Mouse (Mus musculus) stomach, postnatal 0 days (tissue): ENCODE data around the gene Fam149a.

Experiments used
- CTCF ChIP-seq: IDR thresholded peaks from 2 replicates; pipeline ENCODE4 v1.5.1; 2016; ENCODE audit warnings: antibody characterized with exemption, low read depth, mild to moderate bottlenecking, moderate library complexity
- EP300 ChIP-seq: optimal IDR thresholded peaks from 2 replicates; pipeline ENCODE3; 2016; ENCODE audit warnings: antibody characterized with exemption

DNA sequence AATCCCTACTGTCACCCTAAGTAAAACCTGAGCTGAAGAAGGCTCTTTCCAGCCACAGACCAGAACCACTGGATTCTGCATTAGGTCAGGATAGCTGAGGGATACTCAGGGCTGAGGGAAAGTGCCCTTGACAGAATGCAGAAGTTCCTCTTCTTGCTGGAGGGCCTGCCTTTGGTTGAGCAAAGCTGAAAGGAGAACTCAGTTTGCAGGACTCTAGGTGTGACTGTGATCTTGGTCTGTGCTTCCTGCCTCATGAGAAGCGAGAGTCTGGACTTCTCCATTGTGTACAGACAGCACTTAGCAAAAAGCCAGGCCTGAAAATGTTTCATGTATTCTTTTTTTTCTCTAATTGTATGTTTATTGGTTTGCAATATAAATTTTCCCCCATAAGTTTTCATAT, 14.9 kb downstream of the Fam149a start:
- TF ChIP-seq CTCF (no peak), EP300 (no peak)
